Mouse (Mus musculus): ENCODE measurements at regions not wholly inside any gene's neighbourhood (a gene's known extent, or its start where the extent isn't known, plus 50 kb on each side); places are given as distances from the start of the nearest gene placed in this dataset.

DNA sequence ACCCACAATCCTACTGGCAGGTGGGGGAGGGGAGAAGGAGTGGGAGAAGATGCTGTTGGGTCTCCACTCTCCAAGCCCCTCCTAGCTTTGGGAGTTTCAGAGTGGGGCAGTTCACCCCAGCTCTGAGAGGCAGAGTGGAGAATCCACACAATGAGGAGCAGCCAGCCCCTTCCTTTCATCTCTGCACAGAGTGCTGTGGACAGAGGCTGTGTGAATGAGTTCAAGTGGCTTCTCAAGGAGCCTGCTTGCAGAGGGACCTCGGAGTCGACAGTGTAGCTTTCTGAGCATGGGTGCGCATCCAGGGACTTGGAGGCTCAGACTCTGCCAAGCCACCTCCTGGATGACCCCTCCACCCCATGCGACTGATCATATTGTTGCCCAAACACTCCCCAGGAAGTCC, 88.9 kb upstream of the Gm26897 start:
- H3K36me3 ChIP-seq: no peaks in the 10 kb centered on the region
- H3K9me3 ChIP-seq (replicated peaks): no peaks in the 10 kb centered on the region
- H3K27me3 ChIP-seq: peaks cover 17% of the 10 kb centered on the region
- peaks cover 37% of the 10 kb centered on the region for H3K4me1 ChIP-seq
- H3K4me2 ChIP-seq: no peak overlapping the region
- ATAC-seq (replicated peaks; ENCODE audit: low FRiP score): no peak
- WGBS: 69% methylated on average over 4 of the region's 4 CpGs
- H3K9ac ChIP-seq: no peak overlapping the region
- H3K27ac ChIP-seq: no peak overlapping the region
- no peak overlapping the region for H3K4me3 ChIP-seq (replicated peaks)

DNA sequence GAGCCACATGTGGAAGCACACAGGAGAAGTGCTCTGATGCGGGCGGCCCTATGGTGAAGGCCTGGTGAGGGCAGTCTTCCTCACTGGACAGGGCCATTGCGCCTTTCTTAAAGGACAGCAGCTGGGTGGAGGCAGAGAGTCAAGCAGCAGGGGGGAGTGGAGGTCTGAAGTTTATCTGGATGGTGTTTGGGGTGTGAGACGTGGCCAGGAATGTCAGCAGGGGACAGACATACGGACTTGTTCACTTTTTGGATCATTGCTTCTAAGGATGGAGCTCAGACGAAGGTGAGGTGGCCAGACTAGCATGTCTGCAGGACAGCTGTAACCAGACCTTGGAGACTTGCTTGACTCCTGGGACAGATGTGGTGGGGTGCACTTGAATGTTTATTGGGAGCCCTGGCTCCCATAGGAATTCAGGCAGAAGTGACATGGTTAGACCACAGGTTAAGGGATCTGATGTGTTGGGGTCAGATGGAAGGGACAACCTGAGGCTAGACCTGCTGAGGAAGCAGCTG, 86.0 kb upstream of the Gm26897 start:
- Histone ChIP-seq H3K27ac (no peak overlapping the region), H3K4me3 (replicated peaks) (no peak overlapping the region), H3K9me3 (replicated peaks) (no peaks in the 10 kb centered on the region), H3K9ac (no peak overlapping the region), H3K27me3 (peaks cover 7% of the 10 kb centered on the region; the same call in 1 of the 2 replicates), H3K36me3 (no peaks in the 10 kb centered on the region), H3K4me2 (no peak overlapping the region), H3K4me1 (peaks cover 21% of the 10 kb centered on the region)
- no peak for ATAC-seq (replicated peaks; ENCODE audit: low FRiP score)
- WGBS: 75% methylated on average over 6 of the region's 6 CpGs

DNA sequence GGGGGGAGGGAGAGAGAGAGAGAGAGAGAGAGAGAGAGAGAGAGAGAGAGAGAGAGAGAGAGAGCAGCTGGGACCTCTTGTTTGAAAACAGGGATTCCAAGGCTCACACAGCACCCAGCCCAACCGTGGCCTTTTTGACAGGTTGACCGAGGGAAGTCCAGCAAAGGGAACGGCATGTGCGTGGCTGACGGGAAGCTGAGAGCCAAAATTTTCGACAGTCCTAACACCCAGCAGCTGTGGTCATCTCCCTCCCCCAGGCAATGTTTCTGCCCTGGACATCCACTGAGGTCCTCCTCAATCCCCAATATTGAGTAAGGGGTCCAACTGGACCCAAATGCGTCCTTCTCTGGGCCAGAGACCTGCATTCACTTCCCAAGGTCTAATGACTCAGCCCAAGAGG, 85.2 kb upstream of the Gm26897 start:
- H3K36me3 ChIP-seq: no peaks in the 10 kb centered on the region
- WGBS: 38% methylated on average over 7 of the region's 7 CpGs
- peaks cover 10% of the 10 kb centered on the region; the same call in 1 of the 2 replicates for H3K27me3 ChIP-seq
- peak overlapping the region; percentile 75 for H3K27ac ChIP-seq
- peaks cover 21% of the 10 kb centered on the region for H3K4me1 ChIP-seq
- H3K4me3 ChIP-seq (replicated peaks): no peak overlapping the region
- peak overlapping the region; percentile 19; the same call in 1 of the 2 replicates for H3K4me2 ChIP-seq
- no peak overlapping the region for H3K9ac ChIP-seq
- 0 out of 2 replicates have a peak, but pooled peaks have one; percentile 4 for ATAC-seq (replicated peaks; ENCODE audit: low FRiP score)
- no peaks in the 10 kb centered on the region for H3K9me3 ChIP-seq (replicated peaks)

DNA sequence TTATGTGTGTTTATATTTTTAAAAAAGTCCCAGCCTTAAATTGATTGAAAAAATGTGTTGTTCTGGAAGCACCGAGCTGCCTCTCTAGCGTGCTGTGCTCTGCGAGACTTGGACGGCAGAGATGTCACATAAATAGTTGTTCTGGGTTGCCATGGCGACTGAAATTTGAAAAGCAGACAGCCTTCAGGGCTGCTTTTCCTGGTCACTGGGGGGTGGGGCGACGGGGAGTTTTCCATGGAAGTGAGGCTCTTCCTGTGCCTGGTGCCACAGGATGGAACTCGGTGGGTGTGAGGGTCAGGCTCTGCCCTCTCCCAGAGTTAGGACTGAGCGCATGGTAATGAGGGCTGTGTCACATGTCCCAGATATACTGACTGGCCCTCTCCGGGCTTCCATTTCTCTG, 84.7 kb upstream of the Gm26897 start:
- Histone ChIP-seq H3K9ac (no peak overlapping the region), H3K4me2 (no peak overlapping the region; the same call in 1 of the 2 replicates), H3K4me3 (replicated peaks) (no peak overlapping the region), H3K27me3 (peaks cover 11% of the 10 kb centered on the region; the same call in 1 of the 2 replicates), H3K9me3 (replicated peaks) (no peaks in the 10 kb centered on the region), H3K36me3 (no peaks in the 10 kb centered on the region), H3K4me1 (peaks cover 21% of the 10 kb centered on the region), H3K27ac (peak overlapping the region; percentile 75)
- 27% methylated on average over 10 of the region's 10 CpGs for WGBS
- ATAC-seq (replicated peaks; ENCODE audit: low FRiP score): peak; percentile 70

DNA sequence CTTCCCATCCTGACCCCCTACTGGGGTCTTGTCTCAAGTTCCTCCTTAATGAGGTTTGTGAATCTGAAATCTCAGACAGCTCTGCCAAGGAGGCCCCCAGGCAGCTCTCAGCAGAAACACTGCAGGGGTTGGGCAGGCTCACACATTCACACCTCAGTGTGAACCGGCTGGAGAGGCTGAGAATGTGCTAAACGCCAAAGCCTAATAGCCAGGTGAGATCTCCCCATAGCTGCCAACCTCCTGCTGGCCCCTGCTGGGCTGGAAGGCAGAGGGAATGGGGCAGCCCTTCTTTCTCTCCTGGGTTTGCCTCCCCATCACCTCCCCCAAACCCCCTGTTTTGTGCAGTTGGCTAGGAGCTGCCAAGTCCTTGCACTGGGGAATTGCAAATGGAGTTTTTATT, 81.3 kb upstream of the Gm26897 start:
- no peak overlapping the region for H3K4me3 ChIP-seq (replicated peaks)
- H3K27ac ChIP-seq: no peak overlapping the region
- H3K36me3 ChIP-seq: no peaks in the 10 kb centered on the region
- no peak overlapping the region for H3K9ac ChIP-seq
- no peak overlapping the region for H3K4me2 ChIP-seq
- H3K27me3 ChIP-seq: peaks cover 9% of the 10 kb centered on the region; the same call in 1 of the 2 replicates
- ATAC-seq (replicated peaks; ENCODE audit: low FRiP score): no peak
- H3K4me1 ChIP-seq: peaks cover 21% of the 10 kb centered on the region
- no peaks in the 10 kb centered on the region for H3K9me3 ChIP-seq (replicated peaks)
- WGBS: 18% methylated on average over 2 of the region's 2 CpGs

DNA sequence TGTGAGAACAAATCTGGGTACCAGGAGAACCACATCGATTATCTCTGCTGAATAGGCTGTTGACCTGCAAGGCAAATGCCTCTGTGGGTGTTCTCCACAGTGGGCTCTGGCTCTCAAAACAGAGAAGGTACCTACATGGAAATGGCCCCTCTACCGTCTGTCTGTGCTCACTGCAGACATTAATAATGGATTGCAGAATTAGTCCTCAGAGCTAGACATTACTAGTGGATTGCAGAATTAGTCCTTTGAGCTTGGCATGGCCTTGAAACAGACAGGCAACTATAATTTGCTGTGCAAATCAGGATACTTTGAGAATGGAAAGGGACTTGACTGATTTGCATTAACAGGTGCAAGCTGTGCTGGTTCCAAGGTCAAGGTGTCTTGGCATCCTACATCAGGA, 77.3 kb upstream of the Gm26897 start:
- WGBS: 70% methylated on average over 2 of the region's 2 CpGs
- Histone ChIP-seq H3K27me3 (peaks cover 20% of the 10 kb centered on the region; the same call in 1 of the 2 replicates), H3K4me2 (no peak overlapping the region), H3K9me3 (replicated peaks) (no peaks in the 10 kb centered on the region), H3K27ac (no peak overlapping the region), H3K4me3 (replicated peaks) (no peak overlapping the region), H3K4me1 (no peaks in the 10 kb centered on the region; the same call in 1 of the 2 replicates), H3K36me3 (no peaks in the 10 kb centered on the region), H3K9ac (no peak overlapping the region)
- ATAC-seq (replicated peaks; ENCODE audit: low FRiP score): no peak

DNA sequence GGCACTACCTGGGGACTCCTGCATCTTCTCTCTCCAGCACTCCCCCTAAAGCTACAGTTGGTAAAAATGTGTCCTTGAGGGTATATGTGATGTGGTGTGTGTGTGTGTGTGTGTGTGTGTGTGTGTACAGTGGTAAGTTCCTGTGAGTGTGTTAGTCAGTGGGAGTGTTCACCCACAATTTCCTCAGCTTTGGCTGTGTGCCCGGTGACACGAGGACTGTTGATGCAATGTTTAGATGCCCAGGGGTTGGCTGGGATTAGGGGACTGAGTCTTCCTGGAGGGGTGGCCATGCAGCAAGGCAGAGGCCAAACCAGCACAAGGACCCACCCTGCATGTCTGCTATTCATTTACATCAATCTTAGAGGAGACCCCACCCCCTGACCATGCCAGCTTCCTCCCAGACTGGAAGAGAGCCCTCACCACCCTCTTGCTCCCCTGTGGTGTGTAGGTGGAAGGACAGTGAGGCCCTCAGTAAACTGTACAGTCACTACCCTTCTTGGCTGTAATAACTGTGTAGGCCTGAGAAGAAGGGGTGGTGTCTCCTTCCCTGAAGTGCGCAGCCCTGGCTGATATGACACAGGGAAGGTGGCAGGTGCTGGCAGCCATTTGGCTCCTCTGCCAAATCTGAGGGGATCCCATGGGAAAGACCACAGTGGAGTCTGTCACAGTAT, 75.8 kb upstream of the Gm26897 start:
- H3K4me2 ChIP-seq: no peak overlapping the region
- WGBS: 66% methylated on average over 3 of the region's 3 CpGs
- H3K9me3 ChIP-seq (replicated peaks): no peaks in the 10 kb centered on the region
- no peaks in the 10 kb centered on the region; the same call in 1 of the 2 replicates for H3K4me1 ChIP-seq
- H3K27me3 ChIP-seq: peaks cover 26% of the 10 kb centered on the region
- no peak overlapping the region for H3K4me3 ChIP-seq (replicated peaks)
- no peak for ATAC-seq (replicated peaks; ENCODE audit: low FRiP score)
- no peak overlapping the region for H3K9ac ChIP-seq
- no peak overlapping the region for H3K27ac ChIP-seq
- H3K36me3 ChIP-seq: no peaks in the 10 kb centered on the region

DNA sequence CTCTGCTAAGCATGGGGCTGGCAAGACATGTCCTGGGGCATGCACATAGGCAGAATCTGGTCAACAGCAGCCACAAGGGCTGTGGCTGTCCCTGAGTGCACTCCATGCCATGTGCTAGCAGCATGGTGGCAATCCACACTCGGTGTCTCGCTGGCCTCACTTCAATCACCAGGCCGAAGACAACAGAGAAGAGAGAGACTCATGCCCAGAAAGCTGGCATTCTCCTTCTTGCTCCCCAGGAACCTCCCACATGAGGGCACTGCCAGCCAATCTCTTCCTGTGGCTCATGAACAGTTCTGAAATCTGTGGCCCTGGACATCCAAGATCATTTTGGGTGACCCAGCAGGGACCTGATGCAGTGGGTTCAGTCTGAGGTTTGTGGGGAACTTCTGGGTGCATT, 74.5 kb upstream of the Gm26897 start:
- H3K27ac ChIP-seq: no peak overlapping the region
- H3K27me3 ChIP-seq: peaks cover 34% of the 10 kb centered on the region
- H3K9ac ChIP-seq: no peak overlapping the region
- ATAC-seq (replicated peaks; ENCODE audit: low FRiP score): no peak
- WGBS: 85% methylated on average over 3 of the region's 3 CpGs
- H3K36me3 ChIP-seq: no peaks in the 10 kb centered on the region
- no peak overlapping the region for H3K4me2 ChIP-seq
- no peaks in the 10 kb centered on the region for H3K9me3 ChIP-seq (replicated peaks)
- no peak overlapping the region for H3K4me3 ChIP-seq (replicated peaks)
- H3K4me1 ChIP-seq: no peaks in the 10 kb centered on the region; the same call in 1 of the 2 replicates

DNA sequence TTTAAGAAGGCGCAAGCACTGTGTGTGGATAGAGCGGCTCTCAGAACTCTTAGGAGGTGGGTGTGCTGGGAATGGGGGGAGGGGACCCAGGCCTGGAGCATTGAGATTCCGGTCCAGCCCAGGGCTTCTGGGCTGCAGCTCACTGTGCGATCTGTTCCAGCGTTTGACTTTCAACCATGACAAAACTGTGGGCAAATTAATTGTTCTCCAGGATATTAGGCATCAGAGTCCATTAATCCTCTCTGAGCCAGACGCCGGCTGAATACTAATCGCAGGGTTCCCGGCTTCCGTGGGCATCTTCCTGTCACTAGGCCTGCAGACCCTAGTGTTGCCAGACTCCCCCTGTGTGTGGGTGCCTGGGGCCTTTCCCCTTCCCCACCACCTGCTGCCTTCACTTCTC, 73.3 kb upstream of the Gm26897 start:
- Histone ChIP-seq H3K27me3 (peaks cover 47% of the 10 kb centered on the region), H3K4me1 (no peaks in the 10 kb centered on the region; the same call in 1 of the 2 replicates), H3K27ac (no peak overlapping the region), H3K9me3 (replicated peaks) (no peaks in the 10 kb centered on the region), H3K4me2 (no peak overlapping the region), H3K36me3 (no peaks in the 10 kb centered on the region), H3K9ac (no peak overlapping the region), H3K4me3 (replicated peaks) (no peak overlapping the region)
- 56% methylated on average over 10 of the region's 10 CpGs for WGBS
- ATAC-seq (replicated peaks; ENCODE audit: low FRiP score): no peak

DNA sequence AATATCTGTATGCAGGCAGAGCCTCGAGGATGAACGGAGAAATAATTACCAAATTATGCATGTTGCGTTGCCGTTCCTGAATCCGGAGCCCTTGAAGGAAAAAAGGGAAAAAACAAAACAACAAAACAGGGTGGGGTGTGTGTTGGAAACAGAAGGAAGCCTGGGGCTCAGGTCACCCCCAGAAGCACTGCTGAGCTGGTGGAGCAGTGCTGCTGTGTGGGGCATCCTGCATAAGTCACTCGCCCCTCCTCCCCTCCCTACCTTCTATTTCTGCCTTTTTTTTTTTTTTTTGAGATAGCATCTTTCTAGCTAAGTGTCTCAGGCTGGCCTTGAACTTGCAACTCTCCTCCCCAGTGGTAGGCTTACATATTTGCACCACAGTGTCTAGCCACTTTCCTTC, 72.8 kb upstream of the Gm26897 start:
- no peak for ATAC-seq (replicated peaks; ENCODE audit: low FRiP score)
- Histone ChIP-seq H3K4me1 (no peaks in the 10 kb centered on the region; the same call in 1 of the 2 replicates), H3K27ac (no peak overlapping the region), H3K4me2 (no peak overlapping the region), H3K9me3 (replicated peaks) (no peaks in the 10 kb centered on the region), H3K27me3 (peaks cover 52% of the 10 kb centered on the region), H3K36me3 (no peaks in the 10 kb centered on the region), H3K4me3 (replicated peaks) (no peak overlapping the region), H3K9ac (no peak overlapping the region)
- WGBS: 77% methylated on average over 6 of the region's 6 CpGs

DNA sequence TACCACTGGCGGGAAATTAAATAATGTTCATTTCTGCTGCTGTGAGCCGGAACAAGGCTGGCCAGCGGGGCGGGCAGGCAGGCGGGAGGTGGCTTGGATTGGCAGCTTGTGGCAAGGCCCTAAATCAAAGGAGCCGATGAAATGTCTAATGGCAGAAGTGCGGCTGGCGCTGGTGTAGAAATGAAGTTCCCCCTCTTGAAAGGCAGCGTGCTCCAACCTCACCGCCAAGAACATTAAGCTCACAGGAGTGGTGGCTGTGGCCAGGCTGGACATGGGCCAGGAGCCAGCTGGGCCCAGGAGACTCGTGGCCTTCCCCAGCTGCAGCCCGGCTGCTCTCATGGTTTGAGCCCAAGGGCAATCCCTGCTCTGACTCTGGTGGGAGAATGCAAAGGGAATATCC, 71.8 kb upstream of the Gm26897 start:
- Histone ChIP-seq H3K4me1 (no peaks in the 10 kb centered on the region; the same call in 1 of the 2 replicates), H3K4me2 (no peak overlapping the region), H3K4me3 (replicated peaks) (no peak overlapping the region), H3K27me3 (peaks cover 59% of the 10 kb centered on the region), H3K36me3 (no peaks in the 10 kb centered on the region), H3K27ac (no peak overlapping the region), H3K9ac (no peak overlapping the region), H3K9me3 (replicated peaks) (no peaks in the 10 kb centered on the region)
- 66% methylated on average over 12 of the region's 12 CpGs for WGBS
- ATAC-seq (replicated peaks; ENCODE audit: low FRiP score): no peak

DNA sequence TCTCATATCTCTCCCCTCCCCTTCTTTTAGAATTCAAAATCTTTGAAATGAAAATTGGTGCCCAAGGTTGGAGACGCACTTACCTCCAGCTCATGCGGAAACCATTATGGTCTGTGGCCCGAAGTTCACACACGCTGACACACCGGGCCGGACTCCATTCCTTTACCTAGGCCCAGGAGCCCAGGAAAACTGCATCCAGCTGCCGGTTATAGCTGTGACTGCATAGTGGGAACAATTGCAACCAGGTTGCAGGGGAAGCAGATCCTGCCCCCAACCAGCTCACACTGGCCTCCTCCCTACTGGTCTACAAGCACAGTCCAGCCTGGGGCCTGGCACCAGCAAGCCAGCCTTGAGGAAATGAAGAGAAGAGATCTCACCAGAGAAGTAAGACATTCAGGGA, 69.9 kb upstream of the Gm26897 start:
- Histone ChIP-seq H3K27ac (no peak overlapping the region), H3K9ac (no peak overlapping the region), H3K4me2 (no peak overlapping the region), H3K27me3 (peaks cover 64% of the 10 kb centered on the region), H3K9me3 (replicated peaks) (peaks cover 6% of the 10 kb centered on the region), H3K4me1 (no peaks in the 10 kb centered on the region; the same call in 1 of the 2 replicates), H3K4me3 (replicated peaks) (no peak overlapping the region), H3K36me3 (no peaks in the 10 kb centered on the region)
- WGBS: 88% methylated on average over 7 of the region's 7 CpGs
- ATAC-seq (replicated peaks; ENCODE audit: low FRiP score): no peak

Measured in kidney, embryonic 15.5 days (tissue).